Mouse (Mus musculus) spleen, postnatal 36 days (tissue): ENCODE measurements around the gene Chmp3.

ENCODE experiments used
- DNase-seq, 2 experiments: peaks; one replicate each; pipeline ENCODE4 v3.0.0; 2022; ENCODE audit warnings: low spot score in 2 of 2, mixed read lengths in 1 of 2

Chmp3 gene

GRCm38 (mm10) chr6:71543686-71544499 is at the start of gene Chmp3:
TSS of gene Chmp3 (plus strand) at chr6:71543797.
- DNase-seq: peak; percentile 95 to 96

GRCm38 (mm10) chr6:71494341-71495020 is 49.1 kb upstream of the Chmp3 start:
- DNase-seq: peak in 1 of 2 experiments; percentile 15

- DNase-seq: no peak
Measured at GRCm38 (mm10) chr6:71500575-71500974, 43.0 kb upstream of the Chmp3 start.

GRCm38 (mm10) chr6:71503001-71503400 is 40.6 kb upstream of the Chmp3 start:
- no peak for DNase-seq

GRCm38 (mm10) chr6:71503670-71504069 is 39.9 kb upstream of the Chmp3 start:
- no peak for DNase-seq

GRCm38 (mm10) chr6:71504091-71504490 is 39.5 kb upstream of the Chmp3 start:
- no peak for DNase-seq

- DNase-seq: no peak
Measured at GRCm38 (mm10) chr6:71505671-71506070, 37.9 kb upstream of the Chmp3 start.

GRCm38 (mm10) chr6:71519476-71519875 is 24.1 kb upstream of the Chmp3 start:
- no peak for DNase-seq

- DNase-seq: no peak
Measured at GRCm38 (mm10) chr6:71525556-71525955, 18.0 kb upstream of the Chmp3 start.

GRCm38 (mm10) chr6:71527056-71527455 is 16.5 kb upstream of the Chmp3 start:
- no peak for DNase-seq

GRCm38 (mm10) chr6:71527826-71528225 is 15.8 kb upstream of the Chmp3 start:
- DNase-seq: no peak

GRCm38 (mm10) chr6:71530176-71530575 is 13.4 kb upstream of the Chmp3 start:
- no peak for DNase-seq

GRCm38 (mm10) chr6:71537286-71537685 is 6.3 kb upstream of the Chmp3 start:
- DNase-seq: no peak

- DNase-seq: no peak
Measured at GRCm38 (mm10) chr6:71555507-71555951, 11.9 kb downstream of the Chmp3 start.

- no peak for DNase-seq
Measured at GRCm38 (mm10) chr6:71556826-71557225, 13.2 kb downstream of the Chmp3 start.

GRCm38 (mm10) chr6:71568616-71569015 is 25.0 kb downstream of the Chmp3 start:
- DNase-seq: no peak

- DNase-seq: no peak
Measured at GRCm38 (mm10) chr6:71569025-71569424, 25.4 kb downstream of the Chmp3 start.

GRCm38 (mm10) chr6:71575359-71575758 is 31.8 kb downstream of the Chmp3 start:
- DNase-seq: no peak

GRCm38 (mm10) chr6:71579478-71579877 is 35.9 kb downstream of the Chmp3 start:
- DNase-seq: no peak

- DNase-seq: no peak
Measured at GRCm38 (mm10) chr6:71583198-71583597, 39.6 kb downstream of the Chmp3 start.

- DNase-seq: no peak
Measured at GRCm38 (mm10) chr6:71589401-71589800, 45.8 kb downstream of the Chmp3 start.

- DNase-seq: no peak
Measured at GRCm38 (mm10) chr6:71590154-71590553, 46.6 kb downstream of the Chmp3 start.

GRCm38 (mm10) chr6:71607756-71608155 is 64.2 kb downstream of the Chmp3 start:
- DNase-seq: no peak
